Mouse (Mus musculus) midbrain, embryonic 13.5 days (tissue): ENCODE measurements around the gene Dand5. TPM values are rescaled to one million over a fixed set of nuclear protein-coding genes. Genes with fewer than 3 reads are reported as not detected.
A peak's percentile ranks its signal among the peaks of the same experiment; 100 is the strongest.

Experiments used
- ATAC-seq: fragments of 200-750 bp; cut with Nextera tagmentation; 2 replicates; pipeline ENCODE4 v1.8.0; 2017; ENCODE audit warnings: mild to moderate bottlenecking, moderate TSS enrichment, moderate library complexity
- H3K27ac ChIP-seq: fragments of 300-500 bp; sonication (generic); 2 replicates; pipeline ENCODE4 v1.5.1; 2015; ENCODE audit warnings: inconsistent platforms, mild to moderate bottlenecking, moderate library complexity
- H3K27me3 ChIP-seq: fragments of 300-500 bp; sonication (generic); 2 replicates; pipeline ENCODE4 v1.6.1; 2015; ENCODE audit warnings: mild to moderate bottlenecking, inconsistent platforms
- H3K36me3 ChIP-seq: fragments of 300-500 bp; sonication (generic); 2 replicates; pipeline ENCODE4 v1.6.1; 2015; ENCODE audit warnings: mild to moderate bottlenecking, inconsistent platforms
- H3K4me1 ChIP-seq: fragments of 300-500 bp; sonication (generic); replicated peaks from 2 replicates; pipeline ENCODE4 v1.6.1; 2015; ENCODE audit warnings: inconsistent platforms
- H3K4me2 ChIP-seq: fragments of 300-500 bp; sonication (generic); replicated peaks from 2 replicates; pipeline ENCODE4 v1.6.1; 2015; ENCODE audit warnings: moderate library complexity, mild to moderate bottlenecking, inconsistent platforms
- H3K4me3 ChIP-seq: fragments of 300-500 bp; sonication (generic); replicated peaks from 2 replicates; pipeline ENCODE4 v1.5.1; 2015; ENCODE audit warnings: mild to moderate bottlenecking, inconsistent platforms
- H3K9ac ChIP-seq: fragments of 300-500 bp; sonication (generic); replicated peaks from 2 replicates; pipeline ENCODE4 v1.6.1; 2015; ENCODE audit warnings: mild to moderate bottlenecking, inconsistent platforms
- H3K9me3 ChIP-seq: fragments of 300-500 bp; sonication (generic); 2 replicates; pipeline ENCODE4 v1.6.1; 2016; ENCODE audit warnings: mild to moderate bottlenecking, inconsistent platforms
- WGBS: fragments of 180-500 bp; shearing (Covaris S2); methylation state at CpG from one replicate; pipeline ENCODE4 v1.1.7; 2015; 5-methylcytosine and 5-hydroxymethylcytosine counted together
- polyA plus RNA-seq: library from polyadenylated mRNA; unstranded; fragments of >200 nt; fragmentation: Nextera tagmentation; extraction: Ambion mirVana; gene quantifications from 2 replicates; pipeline ENCODE4 v1.2.1, GENCODE M21; 2015

Dand5 gene
- polyA plus RNA-seq, 1 experiment from 2014 or later, result 8.9 TPM

DNA sequence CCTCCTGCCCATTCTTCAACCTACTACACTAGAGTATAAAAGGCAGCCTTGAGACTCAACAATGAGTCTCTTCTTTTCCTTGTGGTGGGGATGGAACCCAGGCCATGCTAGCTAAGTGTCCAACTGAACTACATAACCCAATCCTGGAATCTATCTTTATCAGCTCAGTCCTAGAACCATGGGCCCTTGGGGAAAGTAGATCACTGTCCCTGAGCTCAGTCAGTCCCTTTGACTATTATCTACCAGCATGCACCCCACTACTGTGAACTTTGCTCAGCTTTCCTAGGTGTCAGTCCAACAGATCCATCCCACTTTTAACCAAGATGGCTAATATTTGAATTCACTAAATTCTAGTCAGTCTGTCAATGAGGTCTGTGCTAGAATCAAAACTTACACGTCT is 18.9 kb upstream of the Dand5 start:
- H3K9ac ChIP-seq, result no peak overlapping the region
- no peak overlapping the region for H3K27ac ChIP-seq
- H3K4me2 ChIP-seq, result no peak overlapping the region
- H3K36me3 ChIP-seq, result peaks cover 65% of the 10 kb centered on the region
- H3K4me1 ChIP-seq, result peaks cover 51% of the 10 kb centered on the region
- no peak overlapping the region for H3K4me3 ChIP-seq
- WGBS, result 76% methylated on average over 1 of the region's 1 CpGs
- ATAC-seq, result no peak
- no peaks in the 10 kb centered on the region for H3K27me3 ChIP-seq
- no peaks in the 10 kb centered on the region for H3K9me3 ChIP-seq

DNA sequence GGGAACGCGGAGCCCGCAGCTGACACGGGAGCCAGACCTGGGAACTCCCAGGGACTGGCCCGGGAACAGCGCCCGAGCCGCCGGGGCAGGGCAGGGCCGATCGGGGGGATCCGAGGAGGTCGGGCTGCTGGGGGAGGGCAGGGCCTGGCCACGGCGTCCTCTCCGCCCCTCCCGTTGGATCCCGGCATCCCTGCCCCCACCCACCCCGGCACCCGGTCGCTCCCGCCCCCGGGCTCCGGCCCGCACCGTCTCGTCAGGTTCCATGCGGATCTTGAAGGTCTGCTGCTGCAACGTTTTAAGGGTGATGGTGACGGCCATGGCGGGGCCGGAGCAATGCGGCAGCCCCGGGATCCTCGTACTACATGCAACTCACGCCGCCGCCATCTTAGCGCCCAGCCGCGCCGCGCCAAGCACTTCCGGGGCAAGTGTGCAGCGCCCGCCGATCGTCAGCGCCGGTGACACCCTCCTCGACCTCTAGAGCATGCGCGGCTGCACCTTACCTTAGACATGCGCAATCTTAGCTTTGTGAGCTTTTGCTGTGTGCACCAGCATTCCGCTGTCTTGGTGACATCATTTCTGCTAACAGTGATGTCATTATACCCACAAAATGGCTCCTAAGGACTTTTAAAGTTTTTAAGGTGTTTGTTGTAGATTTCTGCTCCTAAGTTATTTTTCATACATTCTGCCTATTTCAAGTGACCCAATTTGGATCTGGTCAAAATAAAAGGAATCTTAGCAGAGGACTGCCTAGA is 17.8 kb upstream of the Dand5 start, which contains the start of gene Rad23a:
TSS of gene Rad23a (minus strand) at position 418 of the 752 bp plus-strand sequence.
- Histone ChIP-seq H3K27ac (peak within 1 kb of the TSS; percentile 84), H3K9me3 (no peaks in the 10 kb centered on the region), H3K36me3 (peaks cover 76% of the 10 kb centered on the region), H3K4me1 (peaks cover 51% of the 10 kb centered on the region), H3K9ac (peak within 1 kb of the TSS; percentile 94), H3K27me3 (no peaks in the 10 kb centered on the region), H3K4me2 (peak within 1 kb of the TSS; percentile 80), H3K4me3 (peak within 1 kb of the TSS; percentile 92)
- under 1% methylated on average over 54 of the region's 55 CpGs for WGBS
- peak; percentile 97 for ATAC-seq

DNA sequence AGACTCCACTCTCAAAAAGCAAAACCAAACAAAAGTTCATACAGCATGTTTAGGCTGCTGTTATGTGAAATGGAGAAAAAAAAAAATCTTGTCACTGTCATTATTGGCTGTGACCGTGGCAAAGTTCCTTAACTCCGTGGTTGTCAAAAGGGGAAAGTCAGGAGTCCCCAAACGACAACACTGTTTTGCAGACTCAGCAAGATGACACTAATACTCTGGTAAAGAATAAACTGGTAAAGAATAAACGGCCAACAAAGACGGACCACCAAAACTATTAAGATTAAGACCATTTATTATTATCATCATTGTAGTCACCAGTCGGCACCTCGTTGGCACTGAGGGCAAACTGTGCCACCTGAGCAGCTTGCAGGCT is 17.2 kb upstream of the Dand5 start:
- H3K9ac ChIP-seq, result peak overlapping the region; percentile 94
- H3K4me3 ChIP-seq, result peak overlapping the region; percentile 92
- H3K4me1 ChIP-seq, result peaks cover 49% of the 10 kb centered on the region
- H3K36me3 ChIP-seq, result peaks cover 80% of the 10 kb centered on the region
- ATAC-seq, result no peak
- no peaks in the 10 kb centered on the region for H3K27me3 ChIP-seq
- no peaks in the 10 kb centered on the region for H3K9me3 ChIP-seq
- 6% methylated on average over 7 of the region's 7 CpGs for WGBS
- H3K4me2 ChIP-seq, result peak overlapping the region; percentile 80
- peak overlapping the region; percentile 84 for H3K27ac ChIP-seq

DNA sequence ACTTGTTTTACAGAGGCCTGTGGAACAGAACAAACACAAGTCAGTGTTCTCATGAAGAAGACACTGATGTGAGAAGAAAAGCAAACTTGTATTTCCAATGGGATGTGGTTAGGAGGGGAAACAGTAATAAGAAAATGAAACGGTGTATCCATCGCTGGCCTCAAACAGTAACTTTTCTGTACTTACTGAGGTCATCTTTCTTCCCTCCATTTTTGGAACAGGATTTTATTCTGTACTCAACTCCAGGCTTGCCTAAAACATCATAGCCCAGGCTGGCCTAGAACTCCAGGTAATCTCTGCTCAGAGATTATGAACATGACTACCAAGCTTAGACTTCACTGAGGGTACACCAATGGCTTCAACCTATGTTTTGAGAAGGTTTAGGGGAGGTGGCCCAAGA is 16.8 kb upstream of the Dand5 start:
- H3K4me2 ChIP-seq, result peak overlapping the region; percentile 80
- no peak for ATAC-seq
- H3K9me3 ChIP-seq, result no peaks in the 10 kb centered on the region
- 92% methylated on average over 2 of the region's 2 CpGs for WGBS
- H3K36me3 ChIP-seq, result peaks cover 80% of the 10 kb centered on the region
- H3K27ac ChIP-seq, result no peak overlapping the region
- H3K4me1 ChIP-seq, result peaks cover 47% of the 10 kb centered on the region
- peak overlapping the region; percentile 94; the same call in 1 of the 2 replicates for H3K9ac ChIP-seq
- peak overlapping the region; percentile 92 for H3K4me3 ChIP-seq
- H3K27me3 ChIP-seq, result no peaks in the 10 kb centered on the region

DNA sequence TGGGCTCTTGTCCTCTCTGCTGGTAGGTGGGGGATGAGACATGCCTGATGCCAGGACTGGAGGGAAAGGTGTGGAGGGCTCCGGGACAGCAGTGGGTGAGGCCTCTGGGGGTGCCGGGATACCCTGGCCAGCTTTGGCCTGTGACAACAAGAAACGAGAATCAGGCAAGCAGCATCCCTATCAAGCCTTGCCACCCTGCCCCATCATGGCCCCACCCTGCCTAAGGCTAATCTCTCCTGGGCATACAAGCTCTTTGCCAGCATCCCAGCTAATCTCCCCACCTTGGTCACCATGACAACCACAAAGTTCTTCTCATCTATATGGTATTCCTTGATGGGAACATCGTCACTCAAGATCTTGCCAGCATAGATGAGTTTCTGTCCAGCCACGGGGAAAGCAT is 15.9 kb upstream of the Dand5 start:
- Histone ChIP-seq H3K36me3 (peaks cover 80% of the 10 kb centered on the region), H3K9ac (no peak overlapping the region), H3K27me3 (no peaks in the 10 kb centered on the region), H3K4me2 (no peak overlapping the region), H3K4me1 (peaks cover 42% of the 10 kb centered on the region), H3K9me3 (no peaks in the 10 kb centered on the region), H3K4me3 (no peak overlapping the region), H3K27ac (no peak overlapping the region)
- 72% methylated on average over 5 of the region's 5 CpGs for WGBS
- no peak for ATAC-seq

DNA sequence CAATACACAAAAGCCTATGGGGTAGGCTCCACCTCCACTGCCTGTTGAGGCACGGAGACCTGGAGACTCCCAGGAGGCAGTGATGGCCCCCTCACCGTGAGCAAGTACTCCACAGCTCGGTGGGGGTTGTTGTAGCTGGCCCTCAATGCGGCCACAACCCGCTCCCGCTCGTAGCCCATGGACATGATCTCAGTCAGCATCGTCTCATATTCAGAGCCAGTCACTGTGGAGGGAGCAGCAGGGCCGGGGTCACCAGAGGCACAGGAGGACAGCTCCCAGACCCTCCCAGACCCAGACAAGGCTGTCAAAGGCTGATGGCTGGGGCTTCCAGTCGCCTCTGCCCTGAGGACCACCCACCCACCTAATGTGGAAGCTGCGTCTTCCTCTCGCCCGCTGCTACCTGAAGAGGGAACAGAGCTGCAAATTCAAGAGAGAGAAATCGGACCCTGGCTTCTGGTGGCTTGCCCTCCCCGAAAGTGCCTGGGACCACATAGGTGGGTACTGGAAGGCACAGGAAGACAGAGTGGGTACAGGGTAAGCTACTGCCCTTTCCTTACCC is 15.4 kb upstream of the Dand5 start:
- no peak overlapping the region for H3K4me3 ChIP-seq
- no peaks in the 10 kb centered on the region for H3K27me3 ChIP-seq
- no peak overlapping the region for H3K9ac ChIP-seq
- no peak for ATAC-seq
- no peaks in the 10 kb centered on the region for H3K9me3 ChIP-seq
- no peak overlapping the region for H3K27ac ChIP-seq
- peaks cover 74% of the 10 kb centered on the region for H3K36me3 ChIP-seq
- peaks cover 42% of the 10 kb centered on the region for H3K4me1 ChIP-seq
- WGBS, result 88% methylated on average over 15 of the region's 15 CpGs
- no peak overlapping the region for H3K4me2 ChIP-seq

DNA sequence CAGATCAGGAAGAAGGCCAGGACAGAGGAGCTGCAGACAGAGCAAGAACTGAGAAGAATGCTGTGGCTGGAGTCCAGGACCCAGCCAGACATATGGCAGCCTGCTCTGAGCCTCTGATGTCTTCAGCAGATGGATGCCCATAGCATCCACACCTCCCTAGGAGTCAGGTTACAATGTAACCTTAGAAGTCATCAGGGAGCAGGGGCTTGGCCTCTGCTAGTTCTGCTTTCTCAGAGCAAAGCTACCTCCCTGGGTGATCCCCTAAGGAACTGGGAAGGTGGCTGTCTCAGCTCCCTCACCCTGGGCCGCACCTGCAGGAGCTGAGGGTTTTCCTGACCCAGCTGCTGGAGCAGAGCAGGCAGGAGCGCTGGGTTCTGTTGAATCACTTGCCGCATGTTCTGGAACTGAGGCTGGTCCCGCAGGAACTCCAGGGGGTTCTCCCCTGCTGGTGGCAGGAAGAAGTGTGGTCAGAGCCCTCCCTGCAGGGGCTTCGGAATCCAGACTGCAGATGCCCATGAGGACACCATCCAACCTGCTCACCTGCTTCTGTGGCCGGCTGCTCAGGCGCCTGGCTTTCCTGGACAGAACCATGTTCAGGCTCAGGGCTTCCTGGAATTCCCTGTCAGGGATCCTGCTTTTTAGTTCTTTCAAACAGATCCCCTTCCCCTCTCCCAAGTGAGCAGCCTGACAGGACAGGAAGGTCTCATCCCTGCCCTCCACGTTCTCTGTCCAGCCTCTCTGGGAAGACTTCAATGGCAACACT is 14.7 kb upstream of the Dand5 start:
- WGBS, result 64% methylated on average over 8 of the region's 8 CpGs
- Histone ChIP-seq H3K4me2 (no peak overlapping the region), H3K27me3 (no peaks in the 10 kb centered on the region), H3K36me3 (peaks cover 68% of the 10 kb centered on the region), H3K9ac (no peak overlapping the region), H3K4me1 (peaks cover 41% of the 10 kb centered on the region), H3K4me3 (no peak overlapping the region), H3K9me3 (no peaks in the 10 kb centered on the region), H3K27ac (no peak overlapping the region)
- ATAC-seq, result no peak

DNA sequence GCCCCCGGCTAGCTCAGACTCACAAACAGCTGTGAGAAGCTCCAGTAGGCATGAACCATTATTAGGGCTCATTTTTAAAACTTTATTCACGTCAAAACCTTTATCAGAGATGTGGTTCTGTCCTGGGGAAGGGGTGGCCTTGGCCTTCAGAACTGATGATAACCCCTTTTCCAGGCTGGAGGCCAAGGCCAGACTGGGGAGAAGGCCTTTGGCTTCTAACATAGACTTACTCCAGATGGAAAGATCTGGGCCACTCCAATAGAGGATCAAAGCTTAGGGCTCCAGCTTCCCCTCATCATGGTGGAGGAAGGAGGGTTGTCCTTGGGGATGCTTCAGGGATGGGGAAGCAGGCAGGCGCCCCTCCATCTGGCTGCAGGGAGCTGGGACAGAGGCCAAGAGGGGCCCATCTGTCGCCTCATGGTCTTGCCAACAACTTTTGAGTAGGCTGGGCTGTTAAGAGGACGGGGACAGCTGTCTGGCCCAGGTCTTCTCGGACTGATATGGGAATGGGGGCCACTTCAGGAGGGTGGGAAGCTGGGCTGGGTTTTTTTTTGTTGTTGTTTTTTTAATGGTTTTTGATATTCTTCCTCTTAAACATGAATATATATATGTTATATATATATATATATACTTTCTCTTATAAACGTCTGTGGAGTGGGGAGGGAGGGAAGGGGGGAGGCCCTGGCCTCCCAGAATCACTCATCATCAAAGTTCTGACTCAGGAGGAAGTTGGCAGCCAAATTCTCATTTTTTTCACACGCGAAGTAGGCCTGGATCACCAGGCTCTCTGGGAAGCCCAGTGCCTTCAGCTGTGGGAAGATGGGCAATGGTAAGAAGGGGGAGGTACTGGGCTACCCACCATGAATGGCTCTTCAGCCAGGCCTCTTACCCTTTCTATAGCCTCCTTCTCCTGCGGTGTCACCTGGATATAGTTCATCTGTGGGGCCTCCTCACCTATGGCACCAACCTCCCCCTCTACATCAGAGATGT is 12.5 kb upstream of the Dand5 start:
- Histone ChIP-seq H3K9me3 (no peaks in the 10 kb centered on the region), H3K4me2 (no peak overlapping the region), H3K9ac (no peak overlapping the region; the same call in 1 of the 2 replicates), H3K27me3 (no peaks in the 10 kb centered on the region), H3K27ac (peak overlapping the region; percentile 44), H3K4me1 (peaks cover 37% of the 10 kb centered on the region), H3K4me3 (no peak overlapping the region), H3K36me3 (peaks cover 57% of the 10 kb centered on the region)
- ATAC-seq, result peak; percentile 35; the same call in 1 of the 2 replicates
- 68% methylated on average over 10 of the region's 10 CpGs for WGBS

DNA sequence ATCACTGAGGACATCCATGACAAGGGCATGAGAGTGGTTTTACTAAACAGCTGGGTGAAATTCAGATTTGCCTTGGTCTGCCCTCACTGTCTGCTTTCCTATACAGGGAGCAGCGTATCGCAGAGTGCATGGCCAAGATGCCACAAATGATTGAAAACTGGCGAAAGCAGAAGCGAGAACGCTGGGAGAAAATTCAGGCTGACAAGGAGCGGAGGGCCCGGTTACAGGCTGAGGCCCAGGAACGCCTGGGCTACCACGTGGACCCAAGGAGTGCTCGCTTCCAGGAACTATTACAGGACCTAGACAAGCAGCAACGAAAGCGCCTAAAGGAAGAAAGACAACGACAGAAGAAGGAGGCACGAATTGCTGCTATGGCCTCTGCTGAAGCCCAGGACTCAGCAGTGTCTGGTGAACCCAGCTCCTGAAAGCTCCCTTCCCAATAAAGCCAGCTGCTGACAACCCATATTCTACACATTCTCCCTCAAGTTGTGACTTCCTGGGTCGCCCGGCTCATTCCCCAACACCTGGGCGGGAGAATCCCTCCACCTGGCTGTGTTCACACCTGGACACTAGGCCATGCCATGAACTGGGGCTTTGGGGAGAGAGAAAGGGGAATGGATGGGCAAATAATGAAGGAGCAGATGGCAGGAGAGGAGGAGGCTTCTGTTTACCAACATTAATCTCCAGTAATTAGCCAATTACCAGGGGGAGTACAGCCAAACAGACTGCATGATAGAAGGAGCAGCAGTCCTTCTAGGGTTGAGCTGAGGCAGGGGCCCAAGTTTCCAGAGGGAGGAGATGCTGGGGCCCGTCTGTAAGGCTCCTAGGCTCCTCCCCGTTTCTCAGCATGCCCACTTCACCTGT is 11.6 kb upstream of the Dand5 start:
- Histone ChIP-seq H3K9me3 (no peaks in the 10 kb centered on the region), H3K4me1 (peaks cover 29% of the 10 kb centered on the region), H3K9ac (no peak overlapping the region), H3K27me3 (no peaks in the 10 kb centered on the region), H3K4me2 (no peak overlapping the region), H3K4me3 (no peak overlapping the region), H3K27ac (peak overlapping the region; percentile 44), H3K36me3 (peaks cover 55% of the 10 kb centered on the region)
- 86% methylated on average over 19 of the region's 19 CpGs for WGBS
- no peak for ATAC-seq

DNA sequence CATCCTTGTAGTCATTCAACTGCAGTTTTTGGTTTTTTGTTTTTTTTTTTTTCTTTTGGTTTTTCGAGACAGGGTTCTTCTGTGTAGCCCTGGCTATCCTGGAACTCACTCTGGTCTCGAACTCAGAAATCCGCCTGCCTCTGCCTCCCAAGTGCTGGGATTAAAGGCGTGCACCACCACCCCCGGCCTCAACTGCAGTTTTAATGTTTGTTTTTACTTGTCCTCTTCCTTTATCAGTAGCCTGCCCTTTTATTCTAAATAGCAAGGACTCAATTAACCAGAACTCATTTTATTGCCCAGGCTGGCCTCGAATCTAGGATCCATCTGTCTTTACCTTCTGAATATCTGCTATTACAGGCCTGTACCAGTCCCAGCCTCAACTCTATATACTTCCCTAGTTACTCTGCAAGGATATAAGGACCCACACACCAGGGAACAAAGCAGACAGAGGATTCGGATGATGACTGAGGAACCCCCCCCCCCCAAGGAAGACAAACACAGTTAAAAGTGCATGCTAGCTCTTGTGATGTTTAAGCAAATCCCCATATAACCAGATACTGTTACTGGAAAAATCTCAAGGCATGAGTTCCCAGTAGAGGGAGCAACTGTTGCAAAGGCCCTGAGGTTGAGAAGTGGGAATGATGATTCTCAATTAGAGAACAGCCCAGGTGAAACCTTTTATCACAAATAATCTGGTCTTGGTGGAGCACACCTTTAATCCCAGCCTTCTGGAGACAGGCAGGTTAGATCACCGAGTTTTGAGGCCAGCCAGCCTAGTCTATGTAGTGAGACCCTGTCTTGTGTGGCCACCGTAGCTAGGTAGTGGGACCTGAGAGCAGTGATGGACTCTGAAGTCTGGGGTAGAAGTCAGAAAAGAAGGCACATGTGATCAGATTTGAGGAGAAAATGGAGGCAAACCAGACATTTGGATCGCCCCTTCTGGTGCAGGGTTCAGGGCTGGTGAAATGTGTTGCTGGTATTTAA is 10.4 kb upstream of the Dand5 start:
- peak overlapping the region; percentile 95 for H3K27ac ChIP-seq
- peaks cover 21% of the 10 kb centered on the region for H3K4me1 ChIP-seq
- ATAC-seq, result no peak
- H3K4me2 ChIP-seq, result peak overlapping the region; percentile 73
- H3K36me3 ChIP-seq, result peaks cover 45% of the 10 kb centered on the region
- H3K9ac ChIP-seq, result peak overlapping the region; percentile 96
- H3K9me3 ChIP-seq, result no peaks in the 10 kb centered on the region
- no peaks in the 10 kb centered on the region for H3K27me3 ChIP-seq
- 73% methylated on average over 10 of the region's 10 CpGs for WGBS
- H3K4me3 ChIP-seq, result peak overlapping the region; percentile 91
